Mouse (Mus musculus): ENCODE measurements around the gene Mier1. TPM values are rescaled to one million over a fixed set of nuclear protein-coding genes. Genes with fewer than 3 reads are reported as not detected.
"Not testable (repeated sequence)": the region's sequence is repeated elsewhere in the genome, so short reads cannot be mapped to it uniquely, and the experiment has no call there.

Mier1 gene
- total RNA-seq, 2 experiments from 2014 or later, result 19.4 to 21.6 TPM

- no peak for DNase-seq (ENCODE audit: low spot score)
Measured at GRCm38 (mm10) chr4:103158781-103159180, 44.6 kb downstream of the Mier1 start.

DNA sequence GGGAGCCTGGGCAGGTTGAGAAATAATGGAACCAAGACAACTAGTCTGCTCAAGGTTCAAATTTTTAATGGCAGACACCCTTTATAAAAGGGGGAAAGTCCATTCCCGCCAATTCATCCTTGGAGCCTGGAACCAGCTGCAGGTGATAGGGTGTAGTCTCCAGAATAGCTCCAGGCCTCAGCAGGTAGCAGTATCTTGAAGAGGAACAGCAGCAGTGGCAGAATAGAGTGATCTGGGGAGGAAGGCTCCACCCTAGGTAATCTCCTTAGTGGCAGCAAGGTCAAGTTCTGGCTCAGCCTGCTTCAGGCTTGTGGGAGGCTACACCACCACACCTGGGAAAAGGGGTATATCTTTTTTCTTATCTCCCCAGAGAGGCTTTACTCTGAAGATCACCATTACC lies 52.0 kb downstream of the Mier1 start:
- DNase-seq (ENCODE audit: low spot score), result not testable (repeated sequence)

DNA sequence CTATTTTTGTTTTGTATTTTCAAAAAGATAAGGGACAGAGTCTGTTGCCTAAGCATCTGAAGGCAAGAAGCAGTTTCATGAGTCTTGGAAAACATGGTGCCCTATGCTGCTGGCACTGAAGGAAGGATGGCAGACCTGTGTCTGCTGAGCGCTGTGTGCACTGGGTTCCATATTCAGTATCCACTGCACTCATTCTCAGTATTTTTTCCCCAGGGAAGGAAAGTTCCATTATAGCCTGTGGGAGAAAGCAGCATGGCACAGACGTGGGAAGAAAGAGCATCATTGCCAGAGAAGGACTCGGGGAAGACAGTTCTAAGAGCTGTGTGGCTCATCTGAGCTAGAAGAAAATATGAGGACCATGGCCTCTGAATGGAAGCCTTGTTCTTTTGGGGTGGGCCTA lies 57.1 kb downstream of the Mier1 start:
- DNase-seq (ENCODE audit: low spot score), result no peak

DNA sequence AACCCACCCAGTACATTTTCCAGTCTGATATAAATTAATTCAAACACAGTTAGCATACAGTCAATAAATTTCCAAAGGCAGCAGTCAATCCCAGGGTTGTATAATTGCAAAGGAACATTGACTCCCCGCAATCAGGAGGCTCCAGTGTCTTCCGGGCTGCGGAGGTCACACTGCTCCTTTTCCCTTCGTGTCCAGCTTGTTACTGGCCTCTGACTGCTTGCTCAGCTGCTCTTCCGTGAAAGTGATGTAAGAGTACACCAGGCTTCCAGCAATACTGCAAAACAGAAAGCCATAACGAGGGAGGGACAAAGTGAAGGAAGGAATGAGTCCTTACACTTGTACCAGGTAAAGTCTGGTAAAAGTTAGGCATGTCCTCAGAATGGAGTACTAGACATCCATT lies 59.3 kb downstream of the Mier1 start:
- DNase-seq (ENCODE audit: low spot score), result peak; percentile 10

- no peak for DNase-seq (ENCODE audit: low spot score)
Measured at GRCm38 (mm10) chr4:103174001-103174400, 59.8 kb downstream of the Mier1 start.

- DNase-seq (ENCODE audit: low spot score), result no peak
Measured at GRCm38 (mm10) chr4:103177681-103178080, 63.5 kb downstream of the Mier1 start.

GRCm38 (mm10) chr4:103178635-103179318 lies 64.6 kb downstream of the Mier1 start:
- peak; percentile 55 for DNase-seq (ENCODE audit: low spot score)

DNA sequence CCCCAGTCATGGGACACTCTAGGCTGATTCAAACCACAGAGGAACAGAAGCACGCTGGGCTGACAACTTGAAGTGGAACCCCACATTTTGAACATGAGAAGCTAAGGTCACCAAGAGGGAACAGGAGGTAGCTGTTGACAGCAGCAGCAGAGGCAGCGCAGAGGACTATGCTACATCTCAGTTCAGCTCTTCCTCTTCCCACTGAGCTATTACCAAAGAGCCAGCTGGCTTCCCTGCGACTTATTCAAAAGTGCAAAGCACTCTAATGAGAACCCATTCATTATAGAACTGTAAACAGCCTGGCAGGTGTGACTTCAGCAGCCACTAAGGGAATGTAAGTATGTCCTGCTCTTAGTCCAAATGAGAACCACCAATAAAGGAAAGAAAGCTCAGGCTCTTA lies 65.4 kb downstream of the Mier1 start:
- DNase-seq (ENCODE audit: low spot score), result no peak

DNA sequence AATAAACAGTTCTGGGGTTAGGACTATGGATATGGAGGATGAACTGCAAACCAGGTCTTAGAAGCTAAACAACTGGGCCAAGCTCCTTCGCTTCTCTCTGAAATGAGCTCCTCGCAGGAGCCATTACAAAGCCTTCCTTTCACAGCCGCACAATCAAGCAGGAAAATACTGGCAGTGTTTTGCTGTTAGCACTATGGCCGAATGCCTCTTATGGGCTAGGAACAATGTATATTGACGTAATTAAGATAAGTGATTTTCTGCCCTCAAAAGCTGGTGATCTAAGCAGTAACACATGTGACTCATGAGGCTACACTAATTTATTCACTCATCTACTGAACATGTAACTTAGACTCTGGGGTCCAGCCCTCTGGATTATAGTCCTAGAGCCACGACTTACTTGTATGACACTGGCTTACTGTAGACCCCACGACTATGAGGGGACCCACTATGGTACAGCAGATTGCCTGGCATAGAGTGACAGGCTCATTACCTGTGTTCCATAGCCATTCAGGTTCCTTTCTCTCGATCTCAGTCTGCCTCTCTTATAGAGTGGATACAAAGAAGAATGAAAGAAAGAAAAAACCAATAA lies 66.2 kb downstream of the Mier1 start:
- no peak for DNase-seq (ENCODE audit: low spot score)

GRCm38 (mm10) chr4:103188786-103189640 lies 74.8 kb downstream of the Mier1 start:
- DNase-seq (ENCODE audit: low spot score), result no peak

- DNase-seq (ENCODE audit: low spot score), result no peak
Measured at GRCm38 (mm10) chr4:103192421-103192820, 78.2 kb downstream of the Mier1 start.

DNA sequence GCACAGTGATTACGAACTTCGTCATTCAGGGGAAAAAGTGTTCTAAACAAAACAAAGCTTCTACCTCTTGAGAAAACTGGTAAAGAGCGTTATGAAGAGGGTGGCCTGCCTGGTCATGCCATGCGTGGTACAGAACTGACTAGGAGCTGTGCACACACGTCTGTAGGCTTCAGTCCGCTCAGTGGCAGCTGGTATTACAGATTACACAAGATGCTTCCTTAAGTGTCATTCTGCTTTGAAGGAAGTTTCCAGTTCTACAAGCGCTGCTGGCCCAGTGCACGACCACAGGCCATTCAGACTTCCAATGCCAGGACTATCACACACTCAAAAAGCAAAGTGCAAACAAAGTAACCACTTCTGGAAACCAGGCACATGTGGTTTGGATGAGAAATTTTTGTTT lies 83.2 kb downstream of the Mier1 start:
- DNase-seq (ENCODE audit: low spot score), result no peak

DNA sequence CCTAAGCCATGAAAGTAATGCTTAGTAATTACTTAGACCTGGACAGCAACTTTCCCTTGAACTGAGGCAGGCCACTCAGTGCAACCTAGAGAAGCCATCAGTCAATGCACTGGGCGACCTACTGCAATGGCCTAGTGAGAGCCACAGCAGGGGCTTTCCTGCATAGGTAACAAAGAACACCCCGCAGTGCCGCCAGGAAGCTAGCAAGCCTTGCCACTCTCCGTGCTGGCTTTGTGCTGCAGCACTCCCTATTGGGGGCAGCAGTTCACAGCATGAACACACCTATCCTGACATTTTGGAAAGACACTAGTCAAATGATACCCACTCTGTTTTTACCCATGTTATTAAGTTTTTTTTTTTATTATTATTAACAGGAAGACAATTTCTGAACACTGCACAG lies 84.9 kb downstream of the Mier1 start:
- DNase-seq (ENCODE audit: low spot score), result no peak

- no peak for DNase-seq (ENCODE audit: low spot score)
Measured at GRCm38 (mm10) chr4:103200046-103200445, 85.9 kb downstream of the Mier1 start.

DNA sequence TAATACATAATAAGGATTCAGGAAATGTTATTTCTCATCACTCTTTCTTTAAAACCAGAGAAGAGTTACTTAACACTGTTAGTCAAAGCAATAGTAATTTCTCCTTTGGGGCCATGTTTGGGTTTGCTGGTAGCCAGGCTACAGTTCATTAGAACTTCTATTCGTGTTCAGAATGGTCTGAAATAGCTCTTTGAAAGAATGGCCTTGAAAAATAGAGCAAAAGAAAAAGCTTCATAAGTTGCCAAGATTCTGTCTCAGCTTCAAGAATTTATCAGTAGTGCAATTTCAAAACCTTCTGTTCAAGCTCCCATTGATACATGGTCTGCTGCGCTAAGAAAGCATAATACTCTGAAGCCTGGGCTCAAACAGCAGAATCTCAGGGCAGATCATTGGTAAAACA lies 89.5 kb downstream of the Mier1 start:
- DNase-seq (ENCODE audit: low spot score), result no peak

DNA sequence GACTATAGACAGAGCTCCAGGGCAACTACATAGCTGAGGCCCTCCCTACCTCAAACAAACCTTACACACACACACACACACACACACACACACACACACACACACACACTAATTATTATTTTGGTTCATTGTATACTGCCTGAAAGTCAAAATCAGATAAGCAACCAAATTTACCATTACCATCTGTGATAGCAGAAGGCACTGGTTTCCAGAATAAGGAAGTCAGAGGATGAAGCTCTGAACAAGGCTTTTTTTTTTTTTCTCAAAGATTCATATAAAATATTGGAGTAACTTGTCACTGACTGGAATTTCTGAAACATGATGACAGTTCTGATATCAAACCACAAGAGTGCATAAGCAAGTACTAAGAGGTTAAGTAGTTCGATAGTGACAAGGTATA lies 94.4 kb downstream of the Mier1 start:
- DNase-seq (ENCODE audit: low spot score), result no peak

DNA sequence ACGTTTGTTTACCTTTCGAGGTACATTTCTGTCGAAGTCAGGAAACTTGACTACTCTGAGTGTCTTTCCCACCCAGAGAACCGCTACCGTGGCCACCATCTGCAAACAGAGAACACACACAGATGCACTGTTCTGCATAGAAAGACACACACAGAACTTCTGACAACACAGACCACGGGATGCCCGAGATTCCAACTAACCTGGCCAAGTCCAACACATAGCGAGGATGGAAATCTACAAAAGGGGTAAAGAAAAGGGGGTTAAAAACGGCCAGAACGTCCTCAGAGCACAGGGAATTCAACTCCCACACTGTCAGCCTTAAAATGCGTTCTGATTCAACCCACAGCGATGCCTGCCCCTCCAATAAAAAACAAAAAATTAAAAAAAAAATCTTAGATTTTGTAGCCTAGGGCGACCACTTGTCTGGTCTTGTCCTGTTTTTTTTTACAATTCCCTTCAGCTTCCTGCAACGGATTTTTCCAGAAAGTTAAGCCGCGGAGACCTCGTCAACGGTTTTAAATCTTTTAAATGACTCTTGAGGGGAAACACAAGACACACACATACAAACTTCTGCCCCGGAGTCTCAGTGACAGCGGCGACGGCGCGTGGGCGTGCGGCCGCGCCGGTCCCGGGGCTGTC lies 99.8 kb downstream of the Mier1 start:
- no peak for DNase-seq (ENCODE audit: low spot score)

- DNase-seq (ENCODE audit: low spot score), result peak; percentile 68
Measured at GRCm38 (mm10) chr4:103214498-103214924, 100.3 kb downstream of the Mier1 start.

All from gastrocnemius, adult 18-20 months (tissue).